Mouse (Mus musculus) B cell, adult 67 days (primary cell): ENCODE measurements around the gene Zscan4b. TPM values are rescaled to one million over a fixed set of nuclear protein-coding genes. Genes with fewer than 3 reads are reported as not detected.

Experiments used
- total RNA-seq, 2 experiments: library from RNA; stranded (reverse); gene quantifications; 4 replicates each; pipeline ENCODE4 v1.2.4; 2023

Gene Zscan4b
- total RNA-seq: not detected

DNA sequence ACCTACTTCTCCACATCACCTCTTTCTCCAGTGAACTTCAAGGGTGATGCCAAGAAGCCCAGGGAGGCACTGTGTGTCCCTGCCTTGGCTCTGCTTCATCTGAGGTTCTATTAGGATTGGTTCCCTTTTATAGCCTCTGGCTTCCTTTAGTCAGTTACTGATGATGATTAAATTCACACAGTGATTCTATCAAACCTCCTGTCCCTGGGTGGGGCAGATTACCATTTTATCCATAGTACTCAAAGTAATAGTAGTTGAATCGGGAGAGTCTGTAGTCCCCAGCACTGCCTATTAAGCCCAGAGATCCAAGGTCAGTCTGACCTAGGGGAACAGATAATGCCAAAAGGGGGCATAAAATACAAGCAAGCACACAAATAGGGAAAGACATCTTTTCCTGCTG lies at the start of gene Zscan4b:
Gene Zscan4b, minus strand, starts transcription at position 101 of the 400 bp plus-strand sequence.

Other genes starting within 250 kb of the Zscan4b start
- gene Nlrp4b, start 217.3 kb downstream of the Zscan4b start, total RNA-seq: not detected
- not detected for gene Vmn1r71, start 150.7 kb downstream of the Zscan4b start, total RNA-seq
- gene Zscan4c, start 100.7 kb upstream of the Zscan4b start, total RNA-seq: not detected
- gene Zscan4-ps1, start 164.6 kb upstream of the Zscan4b start, total RNA-seq: not detected